Mouse (Mus musculus): ENCODE data around the gene Hoxd11. TPM values are rescaled to one million over a fixed set of nuclear protein-coding genes. Genes with fewer than 3 reads are reported as not detected.

The Hoxd11 gene
- polyA plus RNA-seq, 1 experiment from 2014 or later, result not detected

DNA sequence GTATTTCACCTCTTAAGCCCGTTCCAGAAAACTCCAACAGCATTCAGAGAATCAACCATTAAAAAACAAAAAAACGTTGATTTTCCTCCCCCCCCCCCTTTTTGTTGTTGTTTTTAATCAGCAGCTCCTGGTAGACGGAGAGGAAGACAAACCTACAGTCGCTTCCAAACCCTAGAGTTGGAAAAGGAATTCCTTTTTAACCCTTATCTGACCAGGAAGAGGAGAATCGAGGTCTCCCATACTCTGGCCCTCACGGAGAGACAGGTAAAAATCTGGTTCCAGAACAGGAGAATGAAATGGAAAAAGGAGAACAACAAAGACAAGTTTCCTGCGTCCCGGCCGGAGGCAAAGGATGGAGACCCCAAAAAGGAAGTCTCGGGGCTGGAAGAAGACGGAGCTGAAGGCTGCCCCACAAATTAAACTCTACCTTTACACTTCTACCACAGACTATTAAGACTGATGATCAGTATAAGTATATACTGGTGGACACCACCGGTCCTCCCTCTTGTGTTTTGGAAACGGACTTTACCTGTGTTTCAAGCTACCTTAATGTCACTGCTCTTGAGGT is 27.1 kb downstream of the Hoxd11 start:
- Histone ChIP-seq H3K9me3 (ENCODE audit: low read length) (no peaks in the 10 kb centered on the region), H3K36me3 (ENCODE audit: insufficient read depth, low read length) (no peaks in the 10 kb centered on the region), H3K27ac (ENCODE audit: low read length) (no peak overlapping the region), H3K4me1 (ENCODE audit: insufficient read depth, low read depth, low read length) (peaks cover 3% of the 10 kb centered on the region; the same call in 1 of the 2 replicates), H3K4me2 (replicated peaks; ENCODE audit: low read depth, low read length) (no peak overlapping the region), H3K9ac (replicated peaks; ENCODE audit: low read depth) (no peak overlapping the region), H3K27me3 (replicated peaks; ENCODE audit: insufficient read depth, low read length) (peaks cover 87% of the 10 kb centered on the region), H3K4me3 (ENCODE audit: low read depth, low read length) (no peak overlapping the region)
- 4% methylated on average over 13 of the region's 13 CpGs for WGBS
- no peak for ATAC-seq
- TF ChIP-seq CTCF (IDR thresholded peaks at IDR 0.05), result no peak
- no peak for DNase-seq (ENCODE audit: low spot score)

DNA sequence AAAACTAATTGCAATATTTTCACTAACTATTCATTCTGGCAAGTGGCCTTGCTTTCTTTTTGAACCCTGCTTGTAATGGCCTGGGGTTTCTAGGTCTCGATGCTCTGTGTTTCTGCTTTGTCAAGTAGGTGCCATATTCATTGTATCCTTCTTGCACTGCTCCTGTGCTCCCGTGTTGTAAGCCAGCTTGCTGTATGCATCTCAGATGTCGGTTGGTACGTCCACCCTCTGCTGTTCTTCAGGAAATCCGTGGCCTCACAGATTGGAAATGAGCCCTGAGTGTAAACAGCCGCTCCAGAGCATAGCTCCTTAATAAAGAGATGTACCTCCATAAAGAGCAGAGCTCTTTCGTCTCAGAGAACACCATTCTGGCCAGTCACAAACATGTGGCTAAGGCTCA is 28.2 kb downstream of the Hoxd11 start:
- peaks cover 9% of the 10 kb centered on the region; the same call in 1 of the 2 replicates for H3K4me1 ChIP-seq (ENCODE audit: insufficient read depth, low read depth, low read length)
- no peak overlapping the region for H3K4me3 ChIP-seq (ENCODE audit: low read depth, low read length)
- no peak overlapping the region for H3K4me2 ChIP-seq (replicated peaks; ENCODE audit: low read depth, low read length)
- no peak overlapping the region for H3K9ac ChIP-seq (replicated peaks; ENCODE audit: low read depth)
- TF ChIP-seq EP300 (IDR thresholded peaks at IDR 0.05), result no peak
- no peak for TF ChIP-seq CTCF (IDR thresholded peaks at IDR 0.05)
- 11% methylated on average over 7 of the region's 7 CpGs for WGBS
- H3K27ac ChIP-seq (ENCODE audit: low read length), result no peak overlapping the region
- H3K27me3 ChIP-seq (replicated peaks; ENCODE audit: insufficient read depth, low read length), result peaks cover 95% of the 10 kb centered on the region
- no peaks in the 10 kb centered on the region for H3K9me3 ChIP-seq (ENCODE audit: low read length)
- DNase-seq (ENCODE audit: low spot score) (no peak), ATAC-seq (no peak)
- no peaks in the 10 kb centered on the region for H3K36me3 ChIP-seq (ENCODE audit: insufficient read depth, low read length)

DNA sequence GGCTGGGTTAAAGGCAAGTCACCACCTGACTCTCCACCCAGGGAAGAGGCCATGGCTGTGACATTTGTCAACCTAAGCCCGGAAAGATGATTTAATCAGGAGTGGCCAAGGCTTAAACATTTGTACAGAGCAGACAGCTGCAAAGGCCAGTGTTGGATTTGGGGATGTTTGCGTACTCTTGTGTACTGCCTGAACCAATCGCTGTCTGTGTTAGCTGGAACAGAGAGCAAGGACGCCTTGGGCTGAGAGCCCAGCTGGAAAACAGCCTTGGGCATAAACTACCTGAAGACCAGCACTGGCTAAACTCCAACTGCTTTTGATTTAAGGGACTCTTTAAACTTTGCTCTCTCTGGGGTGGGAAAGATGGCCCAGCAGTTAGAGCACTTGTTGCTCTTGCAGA is 29.3 kb downstream of the Hoxd11 start:
- TF ChIP-seq CTCF (IDR thresholded peaks at IDR 0.05) (no peak), EP300 (IDR thresholded peaks at IDR 0.05) (no peak)
- no peak overlapping the region for H3K4me2 ChIP-seq (replicated peaks; ENCODE audit: low read depth, low read length)
- no peaks in the 10 kb centered on the region for H3K36me3 ChIP-seq (ENCODE audit: insufficient read depth, low read length)
- DNase-seq (ENCODE audit: low spot score) (no peak), ATAC-seq (no peak)
- 19% methylated on average over 4 of the region's 4 CpGs for WGBS
- peaks cover 9% of the 10 kb centered on the region; the same call in 1 of the 2 replicates for H3K4me1 ChIP-seq (ENCODE audit: insufficient read depth, low read depth, low read length)
- H3K9ac ChIP-seq (replicated peaks; ENCODE audit: low read depth), result no peak overlapping the region
- no peaks in the 10 kb centered on the region for H3K9me3 ChIP-seq (ENCODE audit: low read length)
- peaks cover 95% of the 10 kb centered on the region for H3K27me3 ChIP-seq (replicated peaks; ENCODE audit: insufficient read depth, low read length)
- no peak overlapping the region for H3K27ac ChIP-seq (ENCODE audit: low read length)
- no peak overlapping the region for H3K4me3 ChIP-seq (ENCODE audit: low read depth, low read length)

DNA sequence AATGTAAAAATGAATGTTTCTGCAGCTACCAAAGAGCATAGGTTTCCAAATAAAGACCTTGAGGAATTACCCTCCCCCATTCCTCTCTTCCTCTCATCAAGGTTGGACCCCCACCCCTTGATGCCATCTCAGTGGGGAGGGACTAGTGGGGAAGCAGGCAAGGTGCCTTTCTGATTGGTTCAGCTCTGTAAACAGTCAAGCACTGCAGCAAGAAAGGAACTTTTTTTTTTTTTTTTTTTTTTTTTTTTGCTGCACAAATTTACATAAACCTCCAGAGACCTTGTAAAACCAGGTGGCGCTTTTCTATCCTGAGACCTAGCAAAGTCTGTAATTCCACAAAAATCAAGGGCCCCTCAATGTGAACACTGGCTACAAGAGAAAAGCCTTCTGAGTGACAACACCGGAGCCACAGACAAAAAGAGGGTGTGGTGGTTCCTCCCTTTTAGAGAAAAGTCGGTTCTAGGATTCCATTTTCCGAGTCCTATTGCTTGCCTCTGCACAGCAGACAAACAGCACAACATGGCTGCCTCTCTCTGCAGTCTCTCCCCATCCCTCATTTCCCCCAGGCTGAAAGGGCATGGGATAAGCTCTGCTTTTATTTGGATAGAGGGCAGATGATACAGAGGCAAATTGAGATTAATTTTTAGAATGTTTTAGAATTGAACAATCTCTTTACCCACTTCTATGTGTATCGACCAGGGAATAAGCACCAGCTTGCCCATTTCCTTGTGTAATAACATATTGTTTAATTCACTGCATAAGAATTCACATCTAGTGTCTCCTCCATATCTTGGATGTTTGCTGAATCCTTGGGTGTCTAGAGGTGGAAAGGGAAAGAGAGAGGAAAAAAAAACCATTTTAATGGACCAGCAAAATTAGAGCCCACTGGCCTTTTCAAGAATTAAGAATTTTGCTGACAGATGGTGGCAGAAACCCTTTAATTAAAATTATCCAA is 30.4 kb downstream of the Hoxd11 start:
- Histone ChIP-seq H3K4me3 (ENCODE audit: low read depth, low read length) (no peak overlapping the region), H3K9ac (replicated peaks; ENCODE audit: low read depth) (no peak overlapping the region), H3K27ac (ENCODE audit: low read length) (no peak overlapping the region), H3K27me3 (replicated peaks; ENCODE audit: insufficient read depth, low read length) (peaks cover 94% of the 10 kb centered on the region), H3K4me2 (replicated peaks; ENCODE audit: low read depth, low read length) (no peak overlapping the region), H3K36me3 (ENCODE audit: insufficient read depth, low read length) (no peaks in the 10 kb centered on the region), H3K4me1 (ENCODE audit: insufficient read depth, low read depth, low read length) (peaks cover 9% of the 10 kb centered on the region; the same call in 1 of the 2 replicates), H3K9me3 (ENCODE audit: low read length) (no peaks in the 10 kb centered on the region)
- 6% methylated on average over 5 of the region's 5 CpGs for WGBS
- DNase-seq (ENCODE audit: low spot score), result no peak
- TF ChIP-seq EP300 (IDR thresholded peaks at IDR 0.05) (no peak), CTCF (IDR thresholded peaks at IDR 0.05) (no peak)
- ATAC-seq, result no peak

DNA sequence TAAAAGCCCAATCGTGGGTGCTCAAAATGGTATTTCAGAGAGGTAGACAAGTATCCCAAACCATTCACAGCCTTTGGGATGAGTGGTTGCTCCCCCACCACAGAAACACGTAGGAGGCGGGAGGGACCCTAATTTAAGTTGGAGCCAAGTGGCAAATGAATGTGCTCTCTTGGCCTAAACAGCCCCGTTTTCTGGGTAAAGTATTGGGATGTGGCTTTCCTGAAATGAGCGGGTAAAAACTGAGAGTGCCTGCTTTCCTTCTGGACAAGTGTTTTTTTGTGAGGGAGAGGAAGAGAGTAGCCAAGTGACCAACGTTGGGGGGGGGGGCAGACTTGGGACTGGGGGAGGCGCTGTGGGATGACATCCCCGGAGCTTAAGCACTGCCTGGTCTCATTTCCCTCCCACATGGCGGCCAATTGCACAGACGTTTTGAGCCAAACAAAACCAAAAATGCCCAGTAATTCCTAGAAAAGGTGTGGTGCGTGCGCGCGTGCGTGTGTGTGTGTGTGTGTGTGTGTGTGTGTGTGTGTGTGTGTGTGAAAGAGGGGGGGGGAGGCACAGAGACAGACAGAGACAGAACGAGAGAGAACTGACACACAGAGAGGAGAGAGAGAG is 31.7 kb downstream of the Hoxd11 start:
- H3K27ac ChIP-seq (ENCODE audit: low read length), result no peak overlapping the region
- 0 out of 2 replicates have a peak, but pooled peaks cover 6% of the 10 kb centered on the region for H3K4me1 ChIP-seq (ENCODE audit: insufficient read depth, low read depth, low read length)
- peaks cover 94% of the 10 kb centered on the region for H3K27me3 ChIP-seq (replicated peaks; ENCODE audit: insufficient read depth, low read length)
- H3K4me3 ChIP-seq (ENCODE audit: low read depth, low read length), result no peak overlapping the region
- DNase-seq (ENCODE audit: low spot score) (no peak), ATAC-seq (no peak)
- H3K36me3 ChIP-seq (ENCODE audit: insufficient read depth, low read length), result no peaks in the 10 kb centered on the region
- no peak overlapping the region for H3K4me2 ChIP-seq (replicated peaks; ENCODE audit: low read depth, low read length)
- H3K9ac ChIP-seq (replicated peaks; ENCODE audit: low read depth), result no peak overlapping the region
- no peaks in the 10 kb centered on the region for H3K9me3 ChIP-seq (ENCODE audit: low read length)
- WGBS, result 2% methylated on average over 16 of the region's 16 CpGs
- TF ChIP-seq EP300 (IDR thresholded peaks at IDR 0.05), result no peak
- no peak for TF ChIP-seq CTCF (IDR thresholded peaks at IDR 0.05)
